Mouse (Mus musculus) brown adipose tissue, adult 24 weeks (tissue): ENCODE measurements around the gene P3h2. TPM values are rescaled to one million over a fixed set of nuclear protein-coding genes. Genes with fewer than 3 reads are reported as not detected.

ENCODE experiments used
- H3K27ac ChIP-seq: fragments of 200-500 bp; replicated peaks from 2 replicates; pipeline ENCODE4 v1.5.1; 2012; ENCODE audit warnings: low read depth, mild to moderate bottlenecking, low read length
- H3K4me1 ChIP-seq: fragments of 200-500 bp; 2 replicates; pipeline ENCODE4 v1.6.1; 2012; ENCODE audit warnings: low read length, mixed read lengths; ENCODE audit not compliant: control insufficient read depth, insufficient read depth, insufficient read length
- H3K4me3 ChIP-seq: fragments of 200-500 bp; 2 replicates; pipeline ENCODE4 v1.5.1; 2012; ENCODE audit warnings: low read depth, mild to moderate bottlenecking, low read length, moderate library complexity; ENCODE audit not compliant: insufficient read depth
- polyA plus RNA-seq: library from polyadenylated mRNA; stranded (reverse); fragments of >200 nt; gene quantifications from 2 replicates; pipeline ENCODE4 v1.2.4, GENCODE M21; 2012; ENCODE audit not compliant: missing spikeins, insufficient read depth, insufficient read length

P3h2 gene
- polyA plus RNA-seq, 1 experiment = 1.7 TPM

DNA sequence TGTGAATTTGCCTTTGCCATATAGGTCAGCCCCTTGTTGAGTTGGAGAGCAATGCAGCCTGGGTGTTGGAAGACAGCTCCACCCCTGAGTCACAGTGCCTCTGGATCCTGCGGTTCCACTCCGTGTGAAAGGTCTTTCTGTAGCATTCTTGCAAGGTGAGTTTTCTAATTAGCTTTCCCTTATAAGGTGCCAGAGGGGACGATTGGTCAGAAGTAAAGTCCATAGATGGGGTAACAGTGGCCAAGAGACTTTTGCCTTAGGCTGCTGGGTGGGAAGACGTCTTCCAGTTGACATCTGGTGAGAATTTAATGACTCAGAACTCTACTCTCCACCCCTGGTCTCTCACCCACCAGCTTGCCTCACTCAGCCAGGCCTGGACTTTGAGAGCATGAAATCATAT is 163.3 kb downstream of the P3h2 start:
- no peak overlapping the region for H3K27ac ChIP-seq
- no peaks in the 10 kb centered on the region; the same call in 1 of the 2 replicates for H3K4me1 ChIP-seq
- H3K4me3 ChIP-seq = no peak overlapping the region

DNA sequence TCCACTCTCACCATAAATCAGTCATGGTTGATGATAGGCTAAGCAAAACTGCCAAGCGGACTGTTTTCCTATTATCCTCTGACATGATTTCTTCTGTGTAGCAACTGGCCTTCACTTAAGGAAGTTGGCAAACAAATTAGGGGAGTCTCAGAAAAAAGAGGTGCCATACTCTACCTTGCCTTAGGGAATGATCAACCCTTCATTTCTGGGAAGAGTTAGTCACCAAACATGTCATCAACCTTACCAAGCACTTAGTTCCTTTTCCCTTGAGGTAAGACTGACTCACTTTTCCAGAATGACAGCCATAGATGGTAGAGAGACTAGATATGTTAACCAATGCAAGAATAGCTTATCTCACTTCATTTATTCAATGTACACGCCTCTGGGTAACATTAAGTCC is 171.4 kb downstream of the P3h2 start:
- H3K4me3 ChIP-seq = no peak overlapping the region
- no peak overlapping the region for H3K27ac ChIP-seq
- H3K4me1 ChIP-seq = no peaks in the 10 kb centered on the region

DNA sequence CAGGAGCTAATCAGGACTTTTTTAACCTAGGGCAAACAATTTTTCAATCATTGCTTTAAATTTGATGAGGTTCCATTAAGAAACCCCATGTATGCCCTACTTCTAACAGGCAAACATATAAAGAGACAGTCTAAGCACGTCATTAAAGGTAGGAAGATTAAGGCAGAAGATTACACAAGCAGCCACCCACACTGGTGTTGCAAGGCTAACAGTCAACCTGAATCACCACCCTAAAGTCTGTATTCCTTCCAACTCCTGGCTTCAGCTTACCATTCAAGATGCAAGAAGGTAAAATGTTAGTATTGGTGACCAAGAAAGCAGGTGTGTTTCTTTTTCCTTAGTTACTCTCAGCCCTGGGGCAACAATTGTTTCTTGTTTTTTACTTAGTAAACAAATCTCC is 193.4 kb downstream of the P3h2 start:
- H3K4me3 ChIP-seq = no peak overlapping the region
- no peak overlapping the region for H3K27ac ChIP-seq

More for the DNA sequence above, 193.4 kb downstream of the P3h2 start:
- no peaks in the 10 kb centered on the region for H3K4me1 ChIP-seq
